Mouse (Mus musculus) spleen, adult 2 months (tissue): ENCODE results near the gene Ece1.

Experiments
- CTCF ChIP-seq: fragments of 200-500 bp; IDR thresholded peaks from 2 replicates; pipeline ENCODE4 v1.5.1; 2011; ENCODE audit warnings: mild to moderate bottlenecking, inconsistent platforms; ENCODE audit not compliant: insufficient read depth, insufficient read length, insufficient replicate concordance; ENCODE audit errors: extremely low read depth
- POLR2A ChIP-seq: fragments of 200-500 bp; IDR thresholded peaks from 2 replicates; pipeline ENCODE4 v1.6.1; 2011; ENCODE audit warnings: low read depth, low read length, inconsistent platforms

GRCm38 (mm10) chr4:137864031-137864430 lies 2.0 kb downstream of the Ece1 start:
- TF ChIP-seq CTCF, result no peak
- no peak for TF ChIP-seq POLR2A
